Comparison of ENCODE assay signal across 9 mouse cellular contexts in the genomic region with DNA sequence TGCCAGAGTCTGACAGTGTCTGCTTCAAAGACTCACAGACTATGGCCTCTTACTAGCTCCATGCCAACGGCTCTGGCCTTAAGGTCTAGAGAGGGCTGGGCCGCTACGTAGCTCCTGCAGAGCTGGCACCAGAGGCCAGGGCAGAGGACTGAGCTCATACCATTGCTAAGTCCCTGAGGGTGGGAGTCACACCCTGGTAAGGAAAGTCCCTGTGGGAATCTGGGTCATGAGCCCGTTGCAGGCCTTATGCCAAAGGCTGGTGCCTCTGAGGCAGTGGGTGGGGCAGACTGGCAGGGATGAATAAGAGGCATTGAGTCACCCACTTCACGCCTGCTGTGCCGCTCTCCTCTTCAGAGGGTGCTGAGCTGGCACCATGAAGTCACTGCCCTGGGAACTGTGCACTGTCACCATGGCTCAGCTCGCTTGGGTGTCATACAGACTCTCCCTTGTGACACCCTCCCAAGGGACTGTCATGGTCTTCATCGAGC. TPM values are rescaled to one million over a fixed set of nuclear protein-coding genes. Genes with fewer than 3 reads are reported as not detected.
DNase-seq lines count a peak whose midpoint lies in the region; ATAC-seq and TF ChIP-seq lines count a peak whose summit lies in the region.
"Had no signal": no experiment of that assay in that cellular context is flagged by ENCODE, and none has a peak within 500 bp of the region (broad histone marks: within the 10 kb centered on the region; RNA-seq: fewer than 3 reads in every experiment).

No protein-coding gene starts in this region.

- H3K27ac ChIP-seq in midbrain, embryonic 13.5 days: no peak overlapping the region
- no peak overlapping the region for H3K27ac ChIP-seq in midbrain, embryonic 10.5 days (replicated peaks)
- peak overlapping the region; percentile 16; the same call in 1 of the 2 replicates for H3K27ac ChIP-seq in hindbrain, postnatal 0 days
- H3K27ac ChIP-seq in macrophage: peak overlapping the region; percentile 73
- H3K27ac ChIP-seq: kidney, postnatal 0 days had no signal

- no peak overlapping the region for H3K4me2 ChIP-seq in midbrain, embryonic 13.5 days (replicated peaks)
- no peak overlapping the region for H3K4me2 ChIP-seq in hindbrain, postnatal 0 days (ENCODE audit: low read depth, low read length)

- TF ChIP-seq CTCF in hindbrain, postnatal 0 days (IDR thresholded peaks at IDR 0.05; ENCODE audit: low read depth): no peak

- ATAC-seq in midbrain, embryonic 13.5 days: 0 out of 2 replicates have a peak, but pooled peaks have one; percentile 34
- ATAC-seq in hindbrain, postnatal 0 days: peak; percentile 84

- H3K79me2 ChIP-seq in macrophage (ENCODE audit: inconsistent target): no peaks in the 10 kb centered on the region

- peaks cover 61% of the 10 kb centered on the region for H3K36me3 ChIP-seq in midbrain, embryonic 13.5 days
- peaks cover 77% of the 10 kb centered on the region for H3K36me3 ChIP-seq in midbrain, embryonic 10.5 days
- H3K36me3 ChIP-seq in hindbrain, postnatal 0 days (ENCODE audit: insufficient read depth, low read length): peaks cover 11% of the 10 kb centered on the region; the same call in 1 of the 2 replicates
- peaks cover 16% of the 10 kb centered on the region; the same call in 1 of the 2 replicates for H3K36me3 ChIP-seq in macrophage (ENCODE audit: inconsistent target)

- H3K4me1 ChIP-seq in midbrain, embryonic 13.5 days (replicated peaks): no peaks in the 10 kb centered on the region
- no peaks in the 10 kb centered on the region; the same call in 1 of the 2 replicates for H3K4me1 ChIP-seq in midbrain, embryonic 10.5 days
- H3K4me1 ChIP-seq in hindbrain, postnatal 0 days (ENCODE audit: insufficient read depth, low read length): no peaks in the 10 kb centered on the region

- H3K4me3 ChIP-seq in midbrain, embryonic 13.5 days (replicated peaks): no peak overlapping the region
- H3K4me3 ChIP-seq in midbrain, embryonic 10.5 days: no peak overlapping the region
- H3K4me3 ChIP-seq in hindbrain, postnatal 0 days (ENCODE audit: low read length): no peak overlapping the region
- no peak overlapping the region for H3K4me3 ChIP-seq in macrophage (ENCODE audit: inconsistent target)

- no peak overlapping the region for H3K9ac ChIP-seq in midbrain, embryonic 13.5 days (replicated peaks)
- H3K9ac ChIP-seq in hindbrain, postnatal 0 days (replicated peaks; ENCODE audit: low read length): no peak overlapping the region

- DNase-seq in cerebellum, adult 18-20 months: peak; percentile 35 to 40
- DNase-seq in cerebellum, adult 8-10 months: no peak
- no peak for DNase-seq in midbrain, embryonic 10.5 days (ENCODE audit: low spot score)
- peak; percentile 59 for DNase-seq in hindbrain, postnatal 0 days (ENCODE audit: low spot score)
- no peak for DNase-seq in ovary, postnatal 10 days (ENCODE audit: low spot score)
- no peak for DNase-seq in spleen, postnatal 10 days (ENCODE audit: low spot score in 2 of 2)

- WGBS in midbrain, embryonic 13.5 days: 94% methylated on average over 8 of the region's 8 CpGs
- WGBS in midbrain, embryonic 10.5 days: 91% methylated on average over 8 of the region's 8 CpGs
- 51% methylated on average over 8 of the region's 8 CpGs for WGBS in hindbrain, postnatal 0 days
- WGBS in macrophage (ENCODE audit: missing documents): 45% methylated on average over 6 of the region's 8 CpGs

- H3K27me3 ChIP-seq in midbrain, embryonic 13.5 days: no peaks in the 10 kb centered on the region
- no peaks in the 10 kb centered on the region for H3K27me3 ChIP-seq in midbrain, embryonic 10.5 days (ENCODE audit: low read depth, poor library complexity, severe bottlenecking)
- H3K27me3 ChIP-seq in hindbrain, postnatal 0 days (ENCODE audit: insufficient read depth, low read length): no peaks in the 10 kb centered on the region

- H3K9me3 ChIP-seq in midbrain, embryonic 13.5 days: 0 out of 2 replicates have a peak, but pooled peaks cover 3% of the 10 kb centered on the region
- H3K9me3 ChIP-seq in midbrain, embryonic 10.5 days (replicated peaks): peaks cover 10% of the 10 kb centered on the region
- no peaks in the 10 kb centered on the region for H3K9me3 ChIP-seq in hindbrain, postnatal 0 days (ENCODE audit: low read length)

RNA-seq across cellular contexts. Expression of gene Sfn, which starts 12.3 kb away (rescaled TPM):
- 0.89 and 1.2 TPM in 2 replicates for polyA plus RNA-seq in midbrain, embryonic 13.5 days (2015; fragmentation: Nextera tagmentation; extraction: Ambion mirVana)
- polyA plus RNA-seq in midbrain, embryonic 10.5 days (2016; fragmentation: Nextera tagmentation; extraction: Ambion mirVana): 7.8 and 9.9 TPM in 2 replicates
- 1.1 and 2.8 TPM in 2 replicates for total RNA-seq in hindbrain, postnatal 0 days (2014; rRNA removed)
- polyA plus RNA-seq in hindbrain, postnatal 0 days (2015; fragmentation: Nextera tagmentation; extraction: Ambion mirVana): 1.2 and 1.4 TPM in 2 replicates
- total RNA-seq in macrophage (2018; cell fraction: chromatin; rRNA removed): 10 to 100 TPM in 11 of 26 experiments, 1 to 10 TPM in 15; 5.2 to 18.2 (median 9.0) TPM
- total RNA-seq in macrophage (2018; cell fraction: cytosol; rRNA removed): 1 to 10 TPM; 2.3 to 6.2 (median 4.7) TPM
- total RNA-seq in macrophage (2018; cell fraction: nucleus; rRNA removed): 10 to 100 TPM in 10 of 26 experiments, 1 to 10 TPM in 16; 6.7 to 14.4 (median 9.6) TPM
- polyA plus RNA-seq in macrophage (2018): 2.4 to 3.6 TPM (median 3.0 TPM) in 3 replicates

RNA-seq across cellular contexts. Expression of gene Gpn2, which starts 30.2 kb away (rescaled TPM):
- polyA plus RNA-seq in midbrain, embryonic 13.5 days (2015; fragmentation: Nextera tagmentation; extraction: Ambion mirVana): 20.6 and 23.5 TPM in 2 replicates
- 27.9 and 28.7 TPM in 2 replicates for polyA plus RNA-seq in midbrain, embryonic 10.5 days (2016; fragmentation: Nextera tagmentation; extraction: Ambion mirVana)
- total RNA-seq in hindbrain, postnatal 0 days (2014; rRNA removed): 20.0 and 32.2 TPM in 2 replicates
- 16.9 and 18.6 TPM in 2 replicates for polyA plus RNA-seq in hindbrain, postnatal 0 days (2015; fragmentation: Nextera tagmentation; extraction: Ambion mirVana)
- total RNA-seq in macrophage (2018; cell fraction: chromatin; rRNA removed): 10 to 100 TPM in 25 of 26 experiments, 1 to 10 TPM in 1; 9.3 to 25.8 (median 14.9) TPM
- total RNA-seq in macrophage (2018; cell fraction: cytosol; rRNA removed): 10 to 100 TPM in 22 of 26 experiments, 1 to 10 TPM in 4; 8.6 to 15.0 (median 11.9) TPM
- 10 to 100 TPM in 24 of 26 experiments, 1 to 10 TPM in 2; 7.7 to 23.5 (median 16.5) TPM for total RNA-seq in macrophage (2018; cell fraction: nucleus; rRNA removed)
- 5.4 to 14.2 TPM (median 12.1 TPM) in 3 replicates for polyA plus RNA-seq in macrophage (2018)

RNA-seq across cellular contexts. Expression of gene Zdhhc18, which starts 35.6 kb away (rescaled TPM):
- 3.5 and 4.1 TPM in 2 replicates for polyA plus RNA-seq in midbrain, embryonic 13.5 days (2015; fragmentation: Nextera tagmentation; extraction: Ambion mirVana)
- polyA plus RNA-seq in midbrain, embryonic 10.5 days (2016; fragmentation: Nextera tagmentation; extraction: Ambion mirVana): 3.0 and 3.1 TPM in 2 replicates
- 17.4 and 22.6 TPM in 2 replicates for total RNA-seq in hindbrain, postnatal 0 days (2014; rRNA removed)
- polyA plus RNA-seq in hindbrain, postnatal 0 days (2015; fragmentation: Nextera tagmentation; extraction: Ambion mirVana): 8.2 and 10.2 TPM in 2 replicates
- total RNA-seq in macrophage (2018; cell fraction: chromatin; rRNA removed): 100 to 1,000 TPM in 6 of 26 experiments, 10 to 100 TPM in 20; 33.1 to 176 (median 55.0) TPM
- 10 to 100 TPM; 12.1 to 36.4 (median 19.1) TPM for total RNA-seq in macrophage (2018; cell fraction: cytosol; rRNA removed)
- total RNA-seq in macrophage (2018; cell fraction: nucleus; rRNA removed): 100 to 1,000 TPM in 3 of 26 experiments, 10 to 100 TPM in 23; 29.4 to 155 (median 46.0) TPM
- polyA plus RNA-seq in macrophage (2018): 15.6 to 22.3 TPM (median 19.4 TPM) in 3 replicates

RNA-seq across cellular contexts. Expression of gene Gpatch3, which starts 39.8 kb away (rescaled TPM):
- 7.6 and 7.8 TPM in 2 replicates for polyA plus RNA-seq in midbrain, embryonic 13.5 days (2015; fragmentation: Nextera tagmentation; extraction: Ambion mirVana)
- 8.9 and 10.9 TPM in 2 replicates for polyA plus RNA-seq in midbrain, embryonic 10.5 days (2016; fragmentation: Nextera tagmentation; extraction: Ambion mirVana)
- 8.3 and 8.8 TPM in 2 replicates for total RNA-seq in hindbrain, postnatal 0 days (2014; rRNA removed)
- 6.1 and 6.3 TPM in 2 replicates for polyA plus RNA-seq in hindbrain, postnatal 0 days (2015; fragmentation: Nextera tagmentation; extraction: Ambion mirVana)
- 100 to 1,000 TPM in 3 of 26 experiments, 10 to 100 TPM in 23; 52.3 to 159 (median 67.1) TPM for total RNA-seq in macrophage (2018; cell fraction: chromatin; rRNA removed)
- total RNA-seq in macrophage (2018; cell fraction: cytosol; rRNA removed): 10 to 100 TPM; 13.2 to 23.2 (median 17.6) TPM
- total RNA-seq in macrophage (2018; cell fraction: nucleus; rRNA removed): 10 to 100 TPM; 22.0 to 60.1 (median 38.5) TPM
- 13.9 to 16.6 TPM (median 14.8 TPM) in 3 replicates for polyA plus RNA-seq in macrophage (2018)

RNA-seq across cellular contexts. Expression of gene Pigv, which starts 58.1 kb away (rescaled TPM):
- polyA plus RNA-seq in midbrain, embryonic 13.5 days (2015; fragmentation: Nextera tagmentation; extraction: Ambion mirVana): 13.7 and 16.0 TPM in 2 replicates
- 18.7 and 19.5 TPM in 2 replicates for polyA plus RNA-seq in midbrain, embryonic 10.5 days (2016; fragmentation: Nextera tagmentation; extraction: Ambion mirVana)
- 11.3 and 13.4 TPM in 2 replicates for total RNA-seq in hindbrain, postnatal 0 days (2014; rRNA removed)
- polyA plus RNA-seq in hindbrain, postnatal 0 days (2015; fragmentation: Nextera tagmentation; extraction: Ambion mirVana): 13.0 and 14.0 TPM in 2 replicates
- 10 to 100 TPM; 11.7 to 99.4 (median 23.3) TPM for total RNA-seq in macrophage (2018; cell fraction: chromatin; rRNA removed)
- total RNA-seq in macrophage (2018; cell fraction: cytosol; rRNA removed): 10 to 100 TPM in 21 of 26 experiments, 1 to 10 TPM in 5; 7.2 to 20.6 (median 13.0) TPM
- 10 to 100 TPM; 16.8 to 80.0 (median 28.9) TPM for total RNA-seq in macrophage (2018; cell fraction: nucleus; rRNA removed)
- polyA plus RNA-seq in macrophage (2018): 3.4 to 11.0 TPM (median 7.7 TPM) in 3 replicates

Comparison
In these comparisons a context has a peak if more than half of its experiments do, and no peak if none do; other contexts are left out.
1. DNase-seq: peak in cerebellum, adult 18-20 months (2 of 2) and hindbrain, postnatal 0 days (single experiment); none in cerebellum, adult 8-10 months (single experiment), midbrain, embryonic 10.5 days (single experiment), ovary, postnatal 10 days (single experiment) and spleen, postnatal 10 days (0 of 2).
2. H3K27ac ChIP-seq: peak in hindbrain, postnatal 0 days (single experiment) and macrophage (single experiment); none in midbrain, embryonic 13.5 days (single experiment) and midbrain, embryonic 10.5 days (single experiment).